Mouse (Mus musculus): ENCODE measurements around the gene Ldlrad3.

DNA sequence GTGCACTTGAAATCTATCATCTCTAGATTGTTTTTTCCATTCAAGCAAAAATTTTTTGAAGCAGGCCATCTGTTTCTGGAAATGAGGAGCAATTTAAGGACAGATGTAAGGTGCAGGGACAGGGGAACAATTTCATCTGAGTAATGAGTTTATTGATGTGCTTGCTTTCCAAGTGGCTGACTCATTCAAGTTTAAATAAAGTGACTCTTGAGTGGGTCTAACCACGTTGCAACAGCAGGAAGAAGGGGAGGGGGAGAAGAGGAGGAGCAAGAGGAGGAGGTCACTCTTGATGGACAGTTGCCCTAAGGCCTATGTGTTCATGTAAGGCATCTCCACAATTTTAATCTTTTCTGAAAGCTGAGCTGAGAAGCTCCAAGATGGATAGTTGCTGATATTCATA is 184.5 kb downstream of the Ldlrad3 start:
- no peak for TF ChIP-seq POLR2A (IDR thresholded peaks at IDR 0.05; ENCODE audit: borderline replicate concordance, control insufficient read depth, low read depth, low read length)
- no peak for TF ChIP-seq CTCF (IDR thresholded peaks at IDR 0.05; ENCODE audit: control insufficient read depth, insufficient read depth, low read length)

All from bone marrow, adult 2 months (tissue).